Mouse (Mus musculus) intestine, embryonic 16.5 days (tissue): ENCODE results near the gene Scn1b. TPM values are rescaled to one million over a fixed set of nuclear protein-coding genes. Genes with fewer than 3 reads are reported as not detected.

ENCODE experiments used
- ATAC-seq: fragments of 200-750 bp; cut with Nextera tagmentation; 2 replicates; pipeline ENCODE4 v1.8.0; 2017; ENCODE audit warnings: moderate TSS enrichment, moderate library complexity
- H3K27ac ChIP-seq: fragments of 300-500 bp; sonication (generic); 2 replicates; pipeline ENCODE4 v1.5.1; 2014; ENCODE audit warnings: mild to moderate bottlenecking, low read length
- H3K27me3 ChIP-seq: fragments of 300-500 bp; sonication (generic); replicated peaks from 2 replicates; pipeline ENCODE4 v1.6.1; 2014; ENCODE audit warnings: low read length, control low read depth, mixed read lengths; ENCODE audit not compliant: control insufficient read depth, insufficient read depth
- H3K36me3 ChIP-seq: fragments of 300-500 bp; sonication (generic); 2 replicates; pipeline ENCODE4 v1.6.1; 2014; ENCODE audit warnings: low read length, control low read depth; ENCODE audit not compliant: control insufficient read depth, insufficient read depth
- H3K4me1 ChIP-seq: fragments of 300-500 bp; sonication (generic); 2 replicates; pipeline ENCODE4 v1.6.1; 2014; ENCODE audit warnings: low read length, control low read depth, mixed read lengths; ENCODE audit not compliant: control insufficient read depth, insufficient read depth
- H3K4me2 ChIP-seq: fragments of 300-500 bp; sonication (generic); 2 replicates; pipeline ENCODE4 v1.6.1; 2014; ENCODE audit warnings: low read depth, low read length, control low read depth
- H3K4me3 ChIP-seq: fragments of 300-500 bp; sonication (generic); 2 replicates; pipeline ENCODE4 v1.5.1; 2014; ENCODE audit warnings: mild to moderate bottlenecking, low read length
- H3K9ac ChIP-seq: fragments of 300-500 bp; sonication (generic); 2 replicates; pipeline ENCODE4 v1.6.1; 2014; ENCODE audit warnings: low read depth, low read length
- H3K9me3 ChIP-seq: fragments of 300-500 bp; sonication (generic); 2 replicates; pipeline ENCODE4 v1.6.1; 2016; ENCODE audit warnings: low read length, control low read depth; ENCODE audit not compliant: control insufficient read depth
- WGBS: fragments of 180-500 bp; shearing (Covaris S2); extraction: QIAGEN DNeasy Blood & Tissue Kit; methylation state at CpG from one replicate; pipeline ENCODE4 v1.1.7; 2014; 5-methylcytosine and 5-hydroxymethylcytosine counted together
- polyA plus RNA-seq: library from polyadenylated mRNA; unstranded; fragments of >200 nt; fragmentation: Nextera tagmentation; extraction: Ambion mirVana; gene quantifications from 2 replicates; pipeline ENCODE4 v1.2.1, GENCODE M21; 2015

Scn1b gene
- polyA plus RNA-seq, 1 experiment from 2014 or later = 0.16 TPM

DNA sequence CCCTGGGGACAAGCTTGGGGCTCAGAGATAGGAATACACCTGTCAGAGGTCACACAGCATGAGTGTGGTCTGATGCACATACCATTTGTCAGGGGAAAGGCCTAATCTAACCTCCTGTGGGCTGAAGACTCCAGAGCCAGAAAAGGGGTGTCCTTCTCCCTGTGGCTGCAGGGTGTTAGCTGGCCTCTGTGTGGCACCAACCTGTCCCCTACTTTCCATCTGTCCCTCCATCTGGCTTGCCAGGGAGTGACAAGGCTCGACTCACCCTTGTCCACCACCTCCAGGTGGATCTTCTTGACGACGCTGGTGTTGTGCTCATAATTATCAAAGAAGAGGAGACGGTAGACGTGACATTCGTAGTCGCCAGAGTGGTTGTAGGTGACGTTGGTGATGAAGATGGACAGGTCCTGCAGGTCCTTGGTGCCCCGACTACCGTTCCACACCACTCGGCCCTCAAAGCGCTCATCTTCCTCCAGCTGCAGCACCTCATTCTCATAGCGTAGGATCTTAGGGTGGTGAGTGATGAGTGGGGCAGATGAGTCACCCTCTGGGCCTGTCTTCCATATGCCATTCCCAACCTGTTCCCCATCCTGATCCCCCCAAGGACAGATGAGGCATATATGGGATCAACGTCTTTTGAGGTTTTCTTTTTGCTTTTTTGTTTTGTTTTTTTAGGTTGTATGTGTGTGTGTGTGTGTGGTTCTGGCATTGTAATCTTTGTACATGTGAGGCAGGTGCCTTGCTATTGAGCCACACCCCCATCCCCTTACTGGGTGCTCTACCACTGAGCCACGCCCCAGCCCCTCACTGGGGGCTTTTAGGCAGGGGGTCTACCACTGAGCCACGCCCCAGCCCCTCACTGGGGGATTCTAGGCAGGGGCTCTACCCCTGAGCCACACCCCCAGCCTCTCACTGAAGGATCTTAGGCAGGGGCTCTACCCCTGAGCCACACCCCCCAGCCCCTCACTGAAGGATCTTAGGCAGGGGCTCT is 3.9 kb downstream of the Scn1b start:
- H3K27ac ChIP-seq = no peak overlapping the region
- 89% methylated on average over 16 of the region's 16 CpGs for WGBS
- ATAC-seq = no peak

DNA sequence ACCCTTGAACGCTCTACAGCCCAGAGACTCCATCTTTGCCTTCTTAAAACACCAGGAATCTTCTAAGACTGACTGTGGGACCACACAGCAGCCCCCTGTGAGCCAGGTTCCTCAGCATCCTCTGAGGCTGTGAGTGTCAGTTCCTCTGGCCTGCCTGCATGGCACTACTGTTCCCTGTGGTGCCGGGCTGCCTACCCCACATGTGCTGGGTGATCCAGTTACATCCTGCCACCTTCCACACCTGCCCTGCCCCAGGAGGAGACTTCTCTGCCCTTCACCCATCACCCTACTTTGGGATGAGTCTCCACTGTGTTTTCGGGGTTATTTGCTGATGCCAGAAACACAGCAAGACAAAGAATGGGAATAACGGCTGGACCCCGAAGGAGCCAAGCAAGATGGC is 7.2 kb downstream of the Scn1b start:
- Histone ChIP-seq H3K27me3 (0 out of 2 replicates have a peak, but pooled peaks cover under 1% of the 10 kb centered on the region), H3K4me3 (no peak overlapping the region), H3K4me1 (peaks cover 9% of the 10 kb centered on the region), H3K36me3 (no peaks in the 10 kb centered on the region), H3K27ac (no peak overlapping the region), H3K9ac (no peak overlapping the region), H3K9me3 (no peaks in the 10 kb centered on the region), H3K4me2 (no peak overlapping the region)
- WGBS = 84% methylated on average over 5 of the region's 5 CpGs
- ATAC-seq = no peak

More for the DNA sequence above, 3.9 kb downstream of the Scn1b start:
- Histone ChIP-seq H3K4me3 (no peak overlapping the region), H3K9ac (no peak overlapping the region), H3K4me2 (no peak overlapping the region), H3K9me3 (no peaks in the 10 kb centered on the region), H3K27me3 (peaks cover 31% of the 10 kb centered on the region), H3K36me3 (no peaks in the 10 kb centered on the region), H3K4me1 (peaks cover 11% of the 10 kb centered on the region)

DNA sequence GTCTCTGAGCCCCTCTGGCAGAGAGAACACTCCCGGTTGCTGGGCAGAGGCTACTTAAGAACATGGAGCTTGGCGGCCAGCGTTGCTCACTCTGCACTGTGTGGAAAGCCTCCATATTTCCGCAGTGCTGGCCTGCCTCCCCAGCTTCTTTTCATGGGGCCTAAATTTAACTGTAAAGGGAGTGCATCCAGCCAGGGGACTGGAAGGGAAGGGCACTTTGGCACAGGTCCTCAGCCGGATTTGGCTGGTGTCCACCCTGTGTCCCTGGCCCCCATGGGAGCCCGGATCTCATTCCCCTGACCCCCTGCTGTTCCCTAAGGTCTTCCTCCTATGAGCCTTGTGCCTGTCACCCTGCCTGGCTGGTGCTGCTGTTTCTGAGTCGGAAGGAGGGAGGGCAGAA is 8.3 kb downstream of the Scn1b start:
- 84% methylated on average over 7 of the region's 7 CpGs for WGBS
- Histone ChIP-seq H3K36me3 (no peaks in the 10 kb centered on the region), H3K4me2 (no peak overlapping the region), H3K9me3 (no peaks in the 10 kb centered on the region), H3K27ac (no peak overlapping the region), H3K9ac (no peak overlapping the region), H3K4me3 (no peak overlapping the region), H3K27me3 (no peaks in the 10 kb centered on the region), H3K4me1 (peaks cover 13% of the 10 kb centered on the region)
- no peak for ATAC-seq

DNA sequence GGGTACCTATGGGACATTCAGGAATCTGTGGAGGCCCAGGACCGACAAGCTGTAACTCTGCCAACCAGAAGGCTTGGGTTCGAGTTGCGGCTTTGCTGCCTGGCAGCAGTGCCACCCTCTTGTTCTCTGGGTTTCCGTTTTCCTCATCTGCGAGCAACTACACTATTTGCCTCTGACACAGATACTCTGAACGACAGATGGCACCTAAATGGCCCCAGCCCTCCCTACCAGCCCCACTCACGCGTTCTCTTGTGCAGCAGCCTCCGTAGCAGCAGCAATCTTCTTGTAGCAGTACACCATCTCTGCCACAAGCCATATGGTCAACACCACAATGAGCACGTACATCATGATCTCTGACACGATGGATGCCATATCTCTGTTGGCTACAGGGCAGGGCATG is 9.3 kb downstream of the Scn1b start:
- Histone ChIP-seq H3K4me3 (no peak overlapping the region), H3K27ac (no peak overlapping the region), H3K9ac (no peak overlapping the region), H3K4me1 (peaks cover 13% of the 10 kb centered on the region), H3K36me3 (no peaks in the 10 kb centered on the region), H3K9me3 (no peaks in the 10 kb centered on the region), H3K27me3 (no peaks in the 10 kb centered on the region), H3K4me2 (no peak overlapping the region)
- WGBS = 90% methylated on average over 11 of the region's 11 CpGs
- ATAC-seq = no peak

DNA sequence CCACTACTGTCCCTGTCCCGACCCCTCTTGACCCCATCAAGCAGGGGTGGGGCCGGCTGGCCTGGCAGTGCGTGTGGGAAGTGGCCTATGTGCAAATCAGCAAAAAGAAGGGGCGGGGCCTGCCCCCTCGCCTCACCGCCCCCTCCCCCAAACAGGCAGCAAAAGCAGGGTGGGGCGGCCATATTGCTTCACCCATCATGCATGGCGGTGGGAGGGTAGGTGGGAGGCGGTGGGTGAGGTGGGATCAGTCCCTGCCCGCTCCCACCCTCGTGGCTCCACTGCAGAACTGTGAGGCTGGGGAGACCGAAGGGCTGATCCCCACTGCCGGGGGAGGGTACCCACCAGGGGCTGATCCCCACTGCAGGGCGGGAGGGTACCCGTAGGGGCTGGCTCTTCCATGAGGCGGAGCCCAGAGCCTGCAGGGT is 10.1 kb downstream of the Scn1b start:
- H3K36me3 ChIP-seq = no peaks in the 10 kb centered on the region
- H3K27ac ChIP-seq = no peak overlapping the region
- H3K4me3 ChIP-seq = no peak overlapping the region
- no peaks in the 10 kb centered on the region for H3K27me3 ChIP-seq
- H3K4me1 ChIP-seq = peaks cover 14% of the 10 kb centered on the region
- H3K9me3 ChIP-seq = no peaks in the 10 kb centered on the region
- WGBS = 61% methylated on average over 16 of the region's 16 CpGs
- H3K4me2 ChIP-seq = no peak overlapping the region
- no peak for ATAC-seq
- no peak overlapping the region for H3K9ac ChIP-seq

DNA sequence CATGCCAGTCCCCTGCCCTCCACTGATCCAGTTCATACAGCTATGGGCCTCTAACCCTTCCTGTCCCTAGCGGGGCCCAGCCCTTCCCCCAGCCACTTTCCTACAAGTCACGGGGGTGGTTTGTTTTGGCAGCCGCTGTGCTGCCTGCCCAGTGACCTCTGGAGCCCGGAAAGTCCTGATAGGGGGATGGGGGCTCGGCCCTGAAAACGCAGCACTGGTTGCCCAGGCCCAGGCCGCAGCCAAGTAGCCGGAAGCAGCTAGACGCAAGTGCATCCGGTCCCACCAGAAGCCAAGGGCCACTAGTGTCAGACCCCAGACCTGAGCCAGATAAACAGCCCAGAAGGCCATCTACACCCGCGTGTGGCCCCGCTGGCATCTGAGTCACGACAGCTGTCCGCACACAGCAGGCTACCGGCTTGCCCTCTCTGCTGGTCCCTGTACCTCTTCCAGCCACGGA is 11.2 kb downstream of the Scn1b start:
- H3K9ac ChIP-seq = peak overlapping the region; percentile 73; the same call in 1 of the 2 replicates
- no peaks in the 10 kb centered on the region for H3K36me3 ChIP-seq
- H3K4me1 ChIP-seq = peaks cover 18% of the 10 kb centered on the region
- H3K4me2 ChIP-seq = peak overlapping the region; percentile 56
- H3K9me3 ChIP-seq = no peaks in the 10 kb centered on the region
- no peaks in the 10 kb centered on the region for H3K27me3 ChIP-seq
- peak; percentile 78 for ATAC-seq
- 24% methylated on average over 17 of the region's 17 CpGs for WGBS
- H3K4me3 ChIP-seq = peak overlapping the region; percentile 51; the same call in 1 of the 2 replicates
- H3K27ac ChIP-seq = peak overlapping the region; percentile 74

DNA sequence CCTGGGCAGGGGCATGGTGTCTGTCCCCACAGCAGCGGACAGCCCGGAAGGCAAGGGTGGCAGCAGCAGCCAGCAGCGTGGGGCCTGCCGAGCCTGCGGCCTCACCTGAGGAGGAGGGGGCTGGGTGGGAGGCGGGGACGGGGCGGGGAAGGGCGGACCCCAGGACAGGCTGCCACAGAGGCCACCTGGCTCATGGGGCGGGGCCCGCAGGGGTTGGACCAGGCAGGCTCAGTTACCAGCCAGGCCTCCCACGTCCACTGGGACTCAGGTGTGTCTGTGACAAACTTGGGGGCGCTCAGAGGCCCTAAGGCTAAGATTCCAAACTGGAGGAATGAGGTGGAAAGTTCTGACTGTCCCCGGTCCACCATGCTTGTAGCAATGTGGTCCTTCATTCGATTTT is 11.6 kb downstream of the Scn1b start, which contains the start of gene Hpn:
Hpn (minus strand) TSS at position 109 of the 400 bp plus-strand sequence.
- Histone ChIP-seq H3K4me3 (peak within 1 kb of the TSS; percentile 51), H3K9me3 (no peaks in the 10 kb centered on the region), H3K4me1 (peaks cover 18% of the 10 kb centered on the region), H3K27ac (peak within 1 kb of the TSS; percentile 74), H3K36me3 (no peaks in the 10 kb centered on the region), H3K9ac (peak within 1 kb of the TSS; percentile 73), H3K4me2 (peak within 1 kb of the TSS; percentile 56), H3K27me3 (no peaks in the 10 kb centered on the region)
- 16% methylated on average over 15 of the region's 15 CpGs for WGBS
- peak; percentile 94 for ATAC-seq

DNA sequence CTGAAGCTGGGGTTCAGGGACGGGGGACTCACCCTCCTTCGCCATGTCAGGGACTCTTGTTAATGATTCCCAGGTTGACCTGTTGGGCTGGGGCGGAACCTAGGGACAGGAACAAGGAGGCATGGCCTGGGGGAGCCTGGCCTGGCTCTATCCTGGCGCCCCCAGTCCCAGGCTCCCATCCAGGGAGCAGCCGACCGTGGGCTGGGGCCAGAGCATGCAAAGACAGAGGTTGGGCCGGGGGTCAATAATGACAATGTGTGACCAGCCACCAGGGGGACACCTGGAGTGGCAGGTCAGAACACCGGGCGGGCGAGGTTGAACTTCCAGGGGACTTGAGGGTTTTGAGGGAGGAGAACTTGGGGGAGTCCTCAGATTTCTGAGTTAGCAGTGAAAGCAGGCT is 12.2 kb downstream of the Scn1b start:
- peak; percentile 41 for ATAC-seq
- Histone ChIP-seq H3K27me3 (no peaks in the 10 kb centered on the region), H3K9ac (peak overlapping the region; percentile 73), H3K4me3 (peak overlapping the region; percentile 51), H3K4me1 (peaks cover 18% of the 10 kb centered on the region), H3K9me3 (no peaks in the 10 kb centered on the region), H3K27ac (peak overlapping the region; percentile 74), H3K36me3 (no peaks in the 10 kb centered on the region), H3K4me2 (peak overlapping the region; percentile 56)
- 50% methylated on average over 10 of the region's 10 CpGs for WGBS

DNA sequence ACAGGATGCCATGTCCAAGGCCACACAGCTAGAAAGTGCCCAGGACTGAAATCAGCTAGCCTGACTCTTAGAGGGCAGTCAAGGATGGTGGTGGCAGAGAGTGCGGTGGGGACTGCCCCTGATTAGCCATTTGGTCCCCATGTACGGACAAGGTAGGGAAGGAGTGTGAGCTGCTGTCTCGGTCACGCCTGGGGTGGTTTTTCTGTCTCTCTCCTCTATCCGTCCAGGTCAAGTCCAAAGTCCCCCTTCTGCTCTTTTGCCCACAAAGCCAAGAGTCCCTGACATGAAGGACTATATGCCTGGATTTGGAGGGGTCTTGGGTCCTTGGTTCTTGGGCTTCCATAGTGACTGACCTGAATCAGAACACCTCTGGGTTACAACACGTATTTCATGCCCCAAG is 13.0 kb downstream of the Scn1b start:
- Histone ChIP-seq H3K4me2 (peak overlapping the region; percentile 56), H3K27me3 (no peaks in the 10 kb centered on the region), H3K4me1 (peaks cover 18% of the 10 kb centered on the region), H3K27ac (no peak overlapping the region), H3K9ac (peak overlapping the region; percentile 73; the same call in 1 of the 2 replicates), H3K4me3 (peak overlapping the region; percentile 51; the same call in 1 of the 2 replicates), H3K36me3 (no peaks in the 10 kb centered on the region), H3K9me3 (no peaks in the 10 kb centered on the region)
- ATAC-seq = no peak
- WGBS = 70% methylated on average over 6 of the region's 6 CpGs
